Mouse (Mus musculus) liver, embryonic 11.5 days (tissue): Measurements from ENCODE around the gene Tas2r125. TPM values are rescaled to one million over a fixed set of nuclear protein-coding genes. Genes with fewer than 3 reads are reported as not detected.
"Not testable (repeated sequence)": the region's sequence is repeated elsewhere in the genome, so short reads cannot be mapped to it uniquely, and the experiment has no call there.

Experiments
- ATAC-seq: fragments of 200-750 bp; cut with Nextera tagmentation; replicated peaks from 2 replicates; pipeline ENCODE4 v1.8.0; 2017; ENCODE audit warnings: moderate number of reproducible peaks, mild to moderate bottlenecking, moderate TSS enrichment, moderate library complexity; ENCODE audit not compliant: low FRiP score
- DNase-seq: peaks from one replicate; pipeline ENCODE4 v3.0.0-alpha.2; 2017; ENCODE audit warnings: low spot score
- H3K27ac ChIP-seq: fragments of 300-500 bp; sonication (generic); 2 replicates; pipeline ENCODE4 v1.5.1; 2014; ENCODE audit warnings: mild to moderate bottlenecking, low read depth, low read length, control low read depth
- H3K27me3 ChIP-seq: fragments of 300-500 bp; sonication (generic); replicated peaks from 2 replicates; pipeline ENCODE4 v1.6.1; 2014; ENCODE audit warnings: low read length, mixed read lengths; ENCODE audit not compliant: control insufficient read depth, insufficient read depth
- H3K36me3 ChIP-seq: fragments of 300-500 bp; sonication (generic); 2 replicates; pipeline ENCODE4 v1.6.1; 2014; ENCODE audit warnings: mild to moderate bottlenecking, low read length, moderate library complexity, mixed read lengths; ENCODE audit not compliant: control insufficient read depth, insufficient read depth
- H3K4me1 ChIP-seq: fragments of 300-500 bp; sonication (generic); replicated peaks from 2 replicates; pipeline ENCODE4 v1.6.1; 2014; ENCODE audit warnings: low read length, mixed read lengths; ENCODE audit not compliant: control insufficient read depth, insufficient read depth
- H3K4me2 ChIP-seq: fragments of 300-500 bp; sonication (generic); 2 replicates; pipeline ENCODE4 v1.6.1; 2014; ENCODE audit warnings: mild to moderate bottlenecking, control low read depth, moderate library complexity
- H3K4me3 ChIP-seq: fragments of 300-500 bp; sonication (generic); 2 replicates; pipeline ENCODE4 v1.5.1; 2014; ENCODE audit warnings: low read depth, low read length, control low read depth
- H3K9ac ChIP-seq: fragments of 300-500 bp; sonication (generic); 2 replicates; pipeline ENCODE4 v1.6.1; 2014; ENCODE audit warnings: low read depth, low read length, control low read depth
- H3K9me3 ChIP-seq: fragments of 300-500 bp; sonication (generic); 2 replicates; pipeline ENCODE4 v1.6.1; 2016; ENCODE audit warnings: low read length, inconsistent platforms, mixed read lengths; ENCODE audit not compliant: control insufficient read depth
- WGBS: fragments of 180-500 bp; shearing (Covaris S2); extraction: QIAGEN DNeasy Blood & Tissue Kit; methylation state at CpG from one replicate; pipeline ENCODE4 v1.1.7; 2014; 5-methylcytosine and 5-hydroxymethylcytosine counted together
- polyA plus RNA-seq: library from polyadenylated mRNA; unstranded; fragments of >200 nt; fragmentation: Nextera tagmentation; extraction: Ambion mirVana; gene quantifications from 2 replicates; pipeline ENCODE4 v1.2.1, GENCODE M21; 2014

Tas2r125 gene
- not detected in 2 replicates for polyA plus RNA-seq

- H3K36me3 ChIP-seq = no peaks in the 10 kb centered on the region
- DNase-seq (no peak), ATAC-seq (no peak)
- H3K4me1 ChIP-seq = no peaks in the 10 kb centered on the region
- WGBS = 79% methylated on average over 3 of the region's 3 CpGs
- H3K27me3 ChIP-seq = no peaks in the 10 kb centered on the region
- H3K4me2 ChIP-seq = no peak within 1 kb of the TSS
- H3K4me3 ChIP-seq = no peak within 1 kb of the TSS
- no peak within 1 kb of the TSS for H3K9ac ChIP-seq
- H3K27ac ChIP-seq = no peak within 1 kb of the TSS
- H3K9me3 ChIP-seq = no peaks in the 10 kb centered on the region
Observed at GRCm38 (mm10) chr6:132909351-132909750, at the start of gene Tas2r125. Tas2r125 (plus strand) TSS chr6:132909651.

- H3K27me3 ChIP-seq = no peaks in the 10 kb centered on the region
- no peak within 1 kb of the TSS for H3K9ac ChIP-seq
- DNase-seq (no peak), ATAC-seq (no peak)
- H3K4me2 ChIP-seq = no peak within 1 kb of the TSS
- no peak within 1 kb of the TSS for H3K27ac ChIP-seq
- H3K9me3 ChIP-seq = no peaks in the 10 kb centered on the region
- no peaks in the 10 kb centered on the region for H3K4me1 ChIP-seq
- no peaks in the 10 kb centered on the region for H3K36me3 ChIP-seq
- H3K4me3 ChIP-seq = no peak within 1 kb of the TSS
Observed at GRCm38 (mm10) chr6:132867708-132868107, 41.7 kb upstream of the Tas2r125 start, which contains the start of gene Tas2r110. Tas2r110 (plus strand) TSS chr6:132868008.

- ATAC-seq = no peak
- WGBS = 60% methylated on average over 1 of the region's 1 CpGs
- no peaks in the 10 kb centered on the region for H3K9me3 ChIP-seq
- no peak within 1 kb of the TSS for H3K4me2 ChIP-seq
- DNase-seq = no peak
- H3K36me3 ChIP-seq = no peaks in the 10 kb centered on the region
- H3K4me1 ChIP-seq = no peaks in the 10 kb centered on the region
- no peak within 1 kb of the TSS for H3K4me3 ChIP-seq
- no peaks in the 10 kb centered on the region for H3K27me3 ChIP-seq
- no peak within 1 kb of the TSS for H3K27ac ChIP-seq
- no peak within 1 kb of the TSS for H3K9ac ChIP-seq
Observed at GRCm38 (mm10) chr6:132892711-132893110, 16.7 kb upstream of the Tas2r125 start, which contains the start of gene Tas2r113. Tas2r113 (plus strand) TSS chr6:132893011.

GRCm38 (mm10) chr6:132941376-132941775 is 31.9 kb downstream of the Tas2r125 start:
- H3K27me3 ChIP-seq, H3K9ac ChIP-seq, H3K36me3 ChIP-seq, H3K4me2 ChIP-seq, DNase-seq, H3K27ac ChIP-seq, H3K4me3 ChIP-seq, H3K9me3 ChIP-seq, ATAC-seq, H3K4me1 ChIP-seq: not testable (repeated sequence)

- Histone ChIP-seq H3K4me1 (no peaks in the 10 kb centered on the region), H3K4me2 (no peak within 1 kb of the TSS), H3K36me3 (no peaks in the 10 kb centered on the region), H3K9me3 (no peaks in the 10 kb centered on the region), H3K4me3 (no peak within 1 kb of the TSS), H3K9ac (no peak within 1 kb of the TSS), H3K27me3 (no peaks in the 10 kb centered on the region), H3K27ac (no peak within 1 kb of the TSS)
- no peak for ATAC-seq
- WGBS = 71% methylated on average over 2 of the region's 2 CpGs
- DNase-seq = no peak
Observed at GRCm38 (mm10) chr6:132950802-132951201, 41.4 kb downstream of the Tas2r125 start, which contains the start of gene Tas2r129. Tas2r129 (plus strand) TSS chr6:132951102.

GRCm38 (mm10) chr6:132957819-132958218 is 48.4 kb downstream of the Tas2r125 start, which contains the start of gene Tas2r131:
Tas2r131 (minus strand) TSS chr6:132957919.
- Histone ChIP-seq H3K36me3 (no peaks in the 10 kb centered on the region), H3K4me3 (no peak within 1 kb of the TSS), H3K4me1 (no peaks in the 10 kb centered on the region), H3K9me3 (no peaks in the 10 kb centered on the region), H3K9ac (no peak within 1 kb of the TSS), H3K27ac (no peak within 1 kb of the TSS), H3K27me3 (no peaks in the 10 kb centered on the region), H3K4me2 (no peak within 1 kb of the TSS)
- ATAC-seq (no peak), DNase-seq (no peak)
- WGBS = 56% methylated on average over 1 of the region's 1 CpGs

Other genes with a start within 250 kb of the Tas2r125 start
- not detected in 2 replicates for gene Tas2r121, start 208.6 kb upstream of the Tas2r125 start, polyA plus RNA-seq
- not detected in 2 replicates for gene Tas2r122, start 197.7 kb upstream of the Tas2r125 start, polyA plus RNA-seq
- gene Tas2r115, start 171.6 kb upstream of the Tas2r125 start, polyA plus RNA-seq = not detected in 2 replicates
- gene Tas2r124, start 154.9 kb upstream of the Tas2r125 start, polyA plus RNA-seq = not detected in 2 replicates
- not detected in 2 replicates for gene Tas2r102, start 147.5 kb upstream of the Tas2r125 start, polyA plus RNA-seq
- not detected in 2 replicates for gene Tas2r136, start 131.5 kb upstream of the Tas2r125 start, polyA plus RNA-seq
- not detected in 2 replicates for gene Tas2r117, start 106.8 kb upstream of the Tas2r125 start, polyA plus RNA-seq
- gene Tas2r123, start 62.5 kb upstream of the Tas2r125 start, polyA plus RNA-seq = not detected in 2 replicates
- gene Tas2r116, start 54.2 kb upstream of the Tas2r125 start, polyA plus RNA-seq = not detected in 2 replicates
- not detected in 2 replicates for gene Tas2r110, start 41.6 kb upstream of the Tas2r125 start, polyA plus RNA-seq
- gene Tas2r113, start 16.6 kb upstream of the Tas2r125 start, polyA plus RNA-seq = not detected in 2 replicates
- not detected in 2 replicates for gene Tas2r129, start 41.5 kb downstream of the Tas2r125 start, polyA plus RNA-seq
- not detected in 2 replicates for gene Tas2r131, start 48.3 kb downstream of the Tas2r125 start, polyA plus RNA-seq
- gene Tas2r109, start 71.3 kb downstream of the Tas2r125 start, polyA plus RNA-seq = not detected in 2 replicates
- gene Tas2r103, start 127.5 kb downstream of the Tas2r125 start, polyA plus RNA-seq = not detected in 2 replicates
- gene Tas2r140, start 146.2 kb downstream of the Tas2r125 start, polyA plus RNA-seq = not detected in 2 replicates
- 41.0 and 43.3 TPM in 2 replicates for gene Smim10l1, start 195.3 kb downstream of the Tas2r125 start, polyA plus RNA-seq